Comparison of ENCODE assay signal across 21 mouse cellular contexts in genomic region chr10:19033696-19034095, GRCm38 (mm10). TPM values are rescaled to one million over a fixed set of nuclear protein-coding genes. Genes with fewer than 3 reads are reported as not detected.
A peak's percentile ranks its signal among the peaks of the same experiment; 100 is the strongest.
DNase-seq lines count a peak whose midpoint lies in the region; ATAC-seq and TF ChIP-seq lines count a peak whose summit lies in the region.
"Had no signal": no experiment of that assay in that cellular context is flagged by ENCODE, and none has a peak within 500 bp of the region (broad histone marks: within the 10 kb centered on the region; RNA-seq: fewer than 3 reads in every experiment).

No protein-coding gene starts in this region.

- ATAC-seq in megakaryocyte progenitor cell, adult 5-6 weeks (replicated peaks; ENCODE audit: poor library complexity) = peak; percentile 91
- no peak for ATAC-seq in forebrain, postnatal 0 days
- ATAC-seq in midbrain, embryonic 15.5 days (replicated peaks) = no peak
- ATAC-seq: activated CD4-positive, CD25-positive, alpha-beta regulatory T cell, adult 4 months; intestine, embryonic 16.5 days; Patski had no signal

- 84% methylated on average over 1 of the region's 1 CpGs for WGBS in forebrain, postnatal 0 days
- WGBS in midbrain, embryonic 15.5 days = 95% methylated on average over 1 of the region's 1 CpGs

- H3K4me1 ChIP-seq in forebrain, postnatal 0 days (ENCODE audit: insufficient read depth) = no peaks in the 10 kb centered on the region
- no peaks in the 10 kb centered on the region for H3K4me1 ChIP-seq in midbrain, embryonic 15.5 days
- H3K4me1 ChIP-seq: hindbrain, embryonic 13.5 days; kidney, embryonic 15.5 days; limb, embryonic 13.5 days; liver, embryonic 15.5 days; neural tube, embryonic 12.5 days had no signal

- H3K27ac ChIP-seq in forebrain, postnatal 0 days (ENCODE audit: low read depth, low read length) = no peak overlapping the region
- H3K27ac ChIP-seq in midbrain, embryonic 15.5 days = no peak overlapping the region
- H3K27ac ChIP-seq: heart, embryonic 15.5 days; hindbrain, embryonic 13.5 days; kidney, embryonic 15.5 days; limb, embryonic 13.5 days; liver, embryonic 15.5 days; neural tube, embryonic 12.5 days had no signal

- intact Hi-C loops in heart, postnatal 10 days (cut with DNase I) = no loop called here
- intact Hi-C loops in heart, postnatal 14 days (cut with DNase I) = no loop called here

- H3K36me3 ChIP-seq in forebrain, postnatal 0 days (ENCODE audit: insufficient read depth) = no peaks in the 10 kb centered on the region
- H3K36me3 ChIP-seq in midbrain, embryonic 15.5 days (replicated peaks) = no peaks in the 10 kb centered on the region
- H3K36me3 ChIP-seq: heart, embryonic 15.5 days; hindbrain, embryonic 13.5 days; kidney, embryonic 15.5 days; limb, embryonic 13.5 days; liver, embryonic 15.5 days; neural tube, embryonic 12.5 days had no signal

- H3K4me3 ChIP-seq in forebrain, postnatal 0 days (ENCODE audit: low read depth, low read length) = no peak overlapping the region
- no peak overlapping the region for H3K4me3 ChIP-seq in midbrain, embryonic 15.5 days
- H3K4me3 ChIP-seq: heart, embryonic 15.5 days; hindbrain, embryonic 13.5 days; kidney, embryonic 15.5 days; limb, embryonic 13.5 days; liver, embryonic 15.5 days; megakaryocyte, embryonic 14.5 days; neural tube, embryonic 12.5 days had no signal

- H3K9me3 ChIP-seq in forebrain, postnatal 0 days (ENCODE audit: low read length) = no peaks in the 10 kb centered on the region
- no peaks in the 10 kb centered on the region for H3K9me3 ChIP-seq in midbrain, embryonic 15.5 days
- H3K9me3 ChIP-seq: heart, embryonic 15.5 days; hindbrain, embryonic 13.5 days; kidney, embryonic 15.5 days; limb, embryonic 13.5 days; liver, embryonic 15.5 days; megakaryocyte, embryonic 14.5 days; neural tube, embryonic 12.5 days had no signal

- no peak for TF ChIP-seq CTCF in forebrain, postnatal 0 days (IDR thresholded peaks at IDR 0.05; ENCODE audit: low read depth)

- no peaks in the 10 kb centered on the region for H3K27me3 ChIP-seq in forebrain, postnatal 0 days (ENCODE audit: insufficient read depth, low read length)
- no peaks in the 10 kb centered on the region for H3K27me3 ChIP-seq in midbrain, embryonic 15.5 days (replicated peaks)
- H3K27me3 ChIP-seq: heart, embryonic 15.5 days; hindbrain, embryonic 13.5 days; kidney, embryonic 15.5 days; limb, embryonic 13.5 days; liver, embryonic 15.5 days; megakaryocyte, embryonic 14.5 days; neural tube, embryonic 12.5 days; Patski had no signal

- no peak overlapping the region for H3K9ac ChIP-seq in forebrain, postnatal 0 days
- no peak overlapping the region for H3K9ac ChIP-seq in midbrain, embryonic 15.5 days
- H3K9ac ChIP-seq: heart, embryonic 15.5 days; hindbrain, embryonic 13.5 days; kidney, embryonic 15.5 days; limb, embryonic 13.5 days; liver, embryonic 15.5 days; neural tube, embryonic 12.5 days had no signal

- DNase-seq in heart, postnatal 10 days = peak; percentile 6 to 15
- no peak for DNase-seq in heart, postnatal 14 days
- peak; percentile 22 to 43 for DNase-seq in spleen, postnatal 36 days (ENCODE audit: low spot score in 2 of 2)
- DNase-seq in spleen, adult 12 weeks (ENCODE audit: low spot score) = no peak
- no peak for DNase-seq in forebrain, postnatal 0 days
- DNase-seq: adrenal gland, postnatal 36 days; cerebellum, adult 9-10 months; gastrocnemius, postnatal 14 days; thymus, postnatal 36 days had no signal

- H3K4me2 ChIP-seq in forebrain, postnatal 0 days (ENCODE audit: low read depth) = no peak overlapping the region
- no peak overlapping the region for H3K4me2 ChIP-seq in midbrain, embryonic 15.5 days
- H3K4me2 ChIP-seq: heart, embryonic 15.5 days; hindbrain, embryonic 13.5 days; kidney, embryonic 15.5 days; limb, embryonic 13.5 days; liver, embryonic 15.5 days; neural tube, embryonic 12.5 days had no signal

RNA-seq across cellular contexts. Expression of gene Tnfaip3, which starts 18.2 kb away (rescaled TPM):
- total RNA-seq in heart, postnatal 10 days (2021) = 1 to 10 TPM; 3.5 to 4.7 TPM
- total RNA-seq in heart, postnatal 14 days (2021) = 1 to 10 TPM; 2.4 to 4.9 TPM
- total RNA-seq in megakaryocyte progenitor cell, adult 5-6 weeks (2015) = 9.1 and 22.4 TPM in 2 replicates
- total RNA-seq in megakaryocyte progenitor cell, adult 5-6 weeks (2017) = 10.1 and 15.4 TPM in 2 replicates
- 3.3 and 3.5 TPM in 2 replicates for total RNA-seq in forebrain, postnatal 0 days (2014; rRNA removed)
- 1.0 and 1.2 TPM in 2 replicates for polyA plus RNA-seq in forebrain, postnatal 0 days (2015; fragmentation: Nextera tagmentation; extraction: Ambion mirVana)
- 2.3 and 3.2 TPM in 2 replicates for polyA plus RNA-seq in midbrain, embryonic 15.5 days (2015; fragmentation: Nextera tagmentation; extraction: Ambion mirVana)

Comparison
In these comparisons a context has a peak if more than half of its experiments do, and no peak if none do; other contexts are left out.
1. DNase-seq: peak in heart, postnatal 10 days (2 of 2) and spleen, postnatal 36 days (2 of 2); none in heart, postnatal 14 days (0 of 2), spleen, adult 12 weeks (single experiment) and forebrain, postnatal 0 days (single experiment).